Mouse (Mus musculus) bone marrow macrophage, adult 2 months (primary cell): Measurements from ENCODE around the gene Ror2.

Experiments used
- CTCF ChIP-seq: IDR thresholded peaks from 2 replicates; pipeline ENCODE4 v1.5.1; 2012; ENCODE audit warnings: low read depth, mild to moderate bottlenecking, low read length, moderate library complexity
- POLR2A ChIP-seq: IDR thresholded peaks from 2 replicates; pipeline ENCODE4 v1.6.1; 2012; ENCODE audit warnings: mild to moderate bottlenecking, low read depth, low read length, borderline replicate concordance

DNA sequence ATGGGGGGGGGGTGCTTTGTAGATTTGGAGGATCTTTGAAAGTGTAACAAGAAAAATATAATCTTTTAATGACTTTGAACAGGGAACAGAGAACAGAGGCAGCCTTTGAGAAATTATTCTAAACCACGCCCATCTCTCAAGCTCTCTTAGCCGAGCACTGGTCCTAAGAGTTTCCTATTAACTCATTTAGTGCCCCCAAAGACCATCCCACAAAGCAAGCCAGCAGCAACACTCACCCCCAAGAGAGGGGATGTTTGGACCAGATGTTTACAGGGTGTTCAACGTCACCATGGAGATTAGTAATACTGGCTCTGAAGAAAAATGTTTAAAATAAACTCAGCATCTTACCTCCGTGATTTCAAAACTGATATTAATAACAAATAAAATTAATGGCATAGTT lies 27.4 kb downstream of the Ror2 start:
- TF ChIP-seq CTCF (no peak), POLR2A (no peak)
